Mouse (Mus musculus) left cerebral cortex, adult 11 months (tissue): Measurements from ENCODE around the gene Ccnh.
A peak's percentile ranks its signal among the peaks of the same experiment; 100 is the strongest.
"Not testable (repeated sequence)": the region's sequence is repeated elsewhere in the genome, so short reads cannot be mapped to it uniquely, and the experiment has no call there.

Experiments used
- DNase-seq: peaks from one replicate; pipeline ENCODE4 v3.0.0; 2022; ENCODE audit warnings: low spot score

Gene Ccnh

DNA sequence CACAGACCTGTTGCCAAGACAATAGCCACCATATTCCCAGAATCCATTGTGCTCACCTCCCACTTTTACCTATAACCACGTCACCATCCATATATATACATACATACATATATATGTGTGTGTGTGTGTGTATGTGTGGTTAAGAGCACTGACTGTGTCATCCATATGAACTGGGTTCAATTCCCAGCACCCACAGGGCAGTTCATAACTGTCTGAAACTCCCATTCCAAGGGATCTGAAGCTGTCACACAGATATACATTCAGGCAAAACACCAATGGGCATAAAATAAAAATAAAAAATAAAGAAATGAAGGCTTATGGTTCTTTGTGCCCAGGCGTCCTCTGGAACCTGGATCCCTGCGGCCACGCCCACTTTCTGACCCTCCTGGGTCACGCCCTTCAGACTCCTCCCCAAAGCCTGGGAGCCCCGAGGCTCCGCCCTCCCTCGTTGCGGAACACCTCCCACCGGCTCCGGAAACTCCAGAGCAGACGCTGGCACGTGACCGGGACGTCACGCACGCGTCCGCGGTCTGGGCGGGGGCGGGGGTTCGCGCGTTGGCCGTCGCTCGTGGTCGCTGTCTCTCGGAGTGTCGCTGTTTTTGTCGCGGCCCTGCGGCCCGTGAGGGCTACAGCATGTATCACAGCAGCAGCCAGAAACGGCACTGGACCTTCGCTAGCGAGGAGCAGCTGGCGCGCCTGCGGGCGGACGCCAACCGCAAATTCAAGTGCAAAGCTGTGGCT lies at the start of gene Ccnh:
Ccnh (plus strand) TSS at position 506 of the 741 bp plus-strand sequence.
- DNase-seq, result peak; percentile 86

DNA sequence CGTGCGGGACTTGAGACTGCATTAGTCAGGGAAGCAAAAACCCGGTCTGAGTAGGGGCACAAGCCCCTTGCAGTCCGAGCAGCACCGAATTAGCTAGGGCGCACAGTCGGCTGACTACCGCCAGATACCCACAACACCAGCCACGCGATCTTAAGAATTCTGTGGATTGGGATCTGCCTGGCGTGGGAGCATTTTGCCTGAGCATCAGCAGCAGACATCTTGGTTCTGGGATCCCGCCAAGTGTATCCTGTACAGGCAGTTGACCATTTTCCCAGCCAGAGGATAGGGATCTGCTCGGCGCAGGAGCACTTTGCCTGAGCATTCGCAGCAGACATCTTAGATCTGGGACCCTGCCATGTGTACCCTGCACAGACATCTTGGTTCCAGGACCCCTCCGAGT lies 45.8 kb upstream of the Ccnh start:
- DNase-seq, result not testable (repeated sequence)

DNA sequence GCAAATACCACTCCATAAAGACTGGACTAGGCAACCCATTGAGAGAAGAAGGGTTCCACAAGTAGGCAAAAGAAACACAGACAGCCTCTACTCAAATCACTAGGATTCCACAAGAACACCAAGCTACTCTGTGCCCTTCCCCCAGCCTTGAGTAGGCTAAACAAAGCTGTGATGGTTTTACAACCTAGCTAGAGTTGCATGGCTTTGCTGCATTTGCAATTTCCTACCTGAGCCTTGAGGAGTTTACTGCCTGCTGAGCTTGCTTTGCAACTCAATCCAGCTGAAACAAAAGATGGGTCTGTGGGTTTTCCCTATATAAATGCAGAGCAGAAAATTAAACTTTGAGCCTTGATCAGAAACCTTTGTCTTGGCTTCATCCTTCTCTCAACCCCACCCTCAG lies 42.7 kb upstream of the Ccnh start:
- no peak for DNase-seq

DNA sequence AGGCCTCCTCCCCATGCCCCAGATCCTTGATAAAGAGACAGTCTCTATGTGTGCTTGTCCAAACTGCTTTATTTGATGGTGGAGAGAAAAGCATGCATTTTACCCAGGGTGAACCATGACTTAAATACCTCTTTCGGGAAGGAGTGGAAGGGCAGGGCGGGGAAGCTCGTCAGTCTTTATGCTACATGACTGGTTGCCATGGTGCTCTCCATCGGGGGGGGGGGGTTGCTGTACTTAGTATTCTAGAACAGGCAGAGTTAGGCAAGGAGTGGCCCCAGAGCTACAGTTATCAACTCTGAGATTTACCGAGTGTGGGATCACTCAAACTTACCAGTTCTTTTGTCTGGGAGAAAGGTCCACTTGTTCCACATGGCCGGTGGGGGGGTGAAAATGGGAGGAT lies 34.5 kb upstream of the Ccnh start:
- no peak for DNase-seq

DNA sequence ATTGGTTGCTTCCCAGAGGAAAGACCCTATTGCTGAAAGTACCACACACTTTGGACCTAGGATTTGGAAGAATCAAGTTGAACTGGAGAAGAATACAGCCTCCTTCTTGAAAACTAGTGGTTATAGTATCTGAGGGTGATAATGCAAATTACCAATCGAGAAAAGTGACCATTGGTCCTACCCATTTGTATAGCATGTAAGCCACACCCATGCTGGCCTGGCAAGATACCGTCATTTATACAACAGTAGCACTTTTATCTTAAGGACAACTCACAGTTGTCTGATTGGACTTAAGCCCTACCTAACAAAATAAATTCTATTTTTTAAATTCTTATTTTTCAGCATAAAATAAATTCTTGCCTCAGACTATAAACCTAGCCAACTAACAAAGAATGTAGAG lies 29.2 kb upstream of the Ccnh start:
- DNase-seq, result no peak

DNA sequence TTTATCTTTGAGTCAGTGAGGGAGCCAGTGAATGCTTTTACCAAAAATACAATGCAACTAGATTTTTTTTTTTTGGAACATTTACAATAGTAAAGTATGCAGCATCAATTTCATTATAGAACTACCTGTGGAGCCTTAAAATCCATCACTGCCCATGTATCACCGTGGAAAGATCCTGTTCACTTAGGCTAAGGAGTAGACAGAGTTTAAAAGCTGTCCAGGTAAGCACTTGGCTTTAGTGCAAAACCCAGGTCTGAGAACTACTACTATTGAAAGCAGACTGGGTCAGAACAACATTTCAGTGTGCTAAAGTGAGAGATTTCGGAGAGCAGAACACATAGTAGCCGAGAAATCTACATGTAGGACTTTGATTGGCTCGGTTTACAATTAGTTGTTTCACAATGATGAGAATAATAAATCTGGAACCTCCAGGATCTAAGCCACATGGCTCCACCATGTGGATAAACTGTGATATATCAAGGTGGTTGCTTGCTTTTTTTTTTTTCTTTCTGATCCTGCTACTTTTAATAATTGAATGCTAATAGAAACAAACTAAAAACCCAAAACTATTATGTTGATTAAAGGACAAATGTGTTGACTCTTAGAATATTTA lies 24.6 kb upstream of the Ccnh start:
- DNase-seq, result no peak

DNA sequence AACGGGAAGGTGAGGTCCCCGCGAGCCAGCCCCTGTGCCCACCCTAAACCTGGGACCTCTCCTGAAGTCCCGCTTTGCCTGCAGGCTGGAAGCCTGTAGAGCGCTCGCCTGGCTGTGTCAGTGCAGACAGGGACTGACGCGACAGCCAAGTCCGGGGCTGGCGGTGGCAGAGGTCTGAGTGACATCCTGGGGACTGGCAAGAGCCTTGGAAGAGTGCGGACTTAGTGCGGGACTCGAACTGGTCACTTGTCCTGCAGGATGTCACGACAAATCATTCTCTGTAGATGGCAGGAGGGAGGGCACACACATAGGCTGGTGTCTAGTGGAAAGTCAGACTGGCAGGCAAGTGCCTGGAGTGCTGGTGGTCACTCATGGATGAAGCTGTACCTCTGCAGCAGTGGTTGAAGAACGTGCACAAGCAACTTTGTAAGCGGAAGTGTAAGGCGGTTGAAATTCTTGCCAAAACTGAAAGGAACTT lies 475 bp downstream of the Ccnh start:
- no peak for DNase-seq

DNA sequence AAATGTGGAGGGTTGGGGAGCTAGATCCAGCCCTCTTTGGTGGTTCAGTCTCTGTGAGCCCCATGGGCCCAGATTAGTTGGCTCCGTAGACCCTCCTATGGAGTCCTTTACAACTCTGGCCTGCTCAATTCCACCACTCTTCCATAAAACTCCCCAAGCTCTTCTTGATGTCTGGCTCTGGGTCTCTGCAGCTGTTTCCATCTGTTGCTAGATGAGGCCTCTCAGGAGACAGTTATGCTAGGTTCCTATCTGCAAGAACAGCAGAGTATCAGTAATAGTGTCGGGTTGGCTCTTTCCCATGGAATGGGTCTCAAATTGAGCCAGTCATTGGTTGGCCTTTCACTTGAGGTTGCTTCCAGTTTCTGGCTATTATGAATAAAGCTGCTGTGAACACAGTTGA lies 2.0 kb downstream of the Ccnh start:
- DNase-seq, result no peak

DNA sequence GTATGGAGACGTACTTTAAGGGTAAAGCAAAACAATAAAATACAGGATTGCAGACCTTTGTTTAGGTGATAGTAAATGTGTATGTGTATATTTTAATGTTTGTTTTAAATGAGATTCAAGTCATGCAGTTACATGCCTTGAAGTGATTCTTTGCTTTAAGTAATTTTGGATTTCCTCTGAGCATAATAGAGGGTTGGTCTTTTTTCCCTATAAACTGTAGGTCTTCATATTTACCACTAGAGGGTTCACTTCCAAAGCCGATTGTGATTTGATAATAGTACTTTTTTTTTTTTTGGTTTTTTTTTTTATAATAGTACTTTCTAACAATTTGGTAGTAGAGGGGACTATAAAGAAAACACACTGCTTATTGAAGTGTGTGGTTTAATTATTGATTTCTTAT lies 18.3 kb downstream of the Ccnh start:
- no peak for DNase-seq

DNA sequence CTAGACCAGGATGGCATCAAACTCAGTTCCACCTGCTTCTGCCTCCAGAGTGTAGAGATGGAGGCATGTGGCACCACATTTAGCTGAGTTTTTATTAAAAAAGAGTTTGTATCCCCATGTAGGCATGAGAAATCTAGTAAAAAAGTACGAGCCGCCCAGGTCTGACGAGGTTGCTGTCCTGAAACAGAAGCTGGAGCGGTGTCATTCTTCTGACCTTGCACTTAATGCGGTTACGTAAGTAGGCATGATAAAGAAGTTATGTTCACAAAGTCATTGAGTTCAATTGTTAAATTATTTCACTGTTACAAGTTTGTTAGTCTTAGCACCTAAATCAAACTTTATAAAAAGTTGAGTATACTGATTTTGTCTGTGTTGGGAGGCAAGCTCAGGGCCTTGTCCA lies 19.4 kb downstream of the Ccnh start:
- no peak for DNase-seq

DNA sequence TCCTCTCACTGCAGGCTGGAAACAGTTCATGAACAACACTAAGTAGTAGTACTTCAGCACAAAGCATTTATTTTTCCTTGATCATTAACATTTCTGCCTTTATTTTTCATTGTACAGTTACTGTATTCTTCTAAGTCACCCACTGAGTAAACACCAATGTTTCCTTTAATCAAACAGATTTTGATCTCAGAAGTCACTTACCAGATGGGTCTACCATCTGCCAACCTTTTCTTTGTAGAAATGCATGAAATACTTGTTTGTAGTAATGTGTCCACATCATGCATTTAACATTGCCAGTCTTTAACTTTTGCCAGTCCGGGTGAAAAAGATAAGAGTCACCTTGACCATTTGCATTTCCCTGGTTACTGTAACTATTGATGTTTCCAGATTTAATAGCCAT lies 21.1 kb downstream of the Ccnh start:
- no peak for DNase-seq

DNA sequence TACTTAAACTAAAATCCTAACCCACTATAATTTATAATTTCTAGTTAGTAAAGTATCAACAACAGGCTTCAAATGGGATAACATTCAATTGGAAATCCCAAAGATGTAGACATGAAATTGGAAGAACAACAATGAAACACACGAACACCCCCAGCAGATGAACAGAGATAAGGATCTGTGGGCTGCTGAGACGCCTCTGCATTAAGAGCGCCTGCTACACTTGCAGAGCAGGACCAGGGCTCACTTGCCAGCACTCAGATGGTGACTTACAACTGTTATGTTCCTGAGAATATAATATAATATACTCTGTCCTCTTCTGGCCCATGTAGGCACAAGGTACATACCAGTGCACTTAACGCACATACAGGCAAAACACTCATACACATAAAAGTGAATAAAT lies 29.4 kb downstream of the Ccnh start:
- DNase-seq, result no peak

DNA sequence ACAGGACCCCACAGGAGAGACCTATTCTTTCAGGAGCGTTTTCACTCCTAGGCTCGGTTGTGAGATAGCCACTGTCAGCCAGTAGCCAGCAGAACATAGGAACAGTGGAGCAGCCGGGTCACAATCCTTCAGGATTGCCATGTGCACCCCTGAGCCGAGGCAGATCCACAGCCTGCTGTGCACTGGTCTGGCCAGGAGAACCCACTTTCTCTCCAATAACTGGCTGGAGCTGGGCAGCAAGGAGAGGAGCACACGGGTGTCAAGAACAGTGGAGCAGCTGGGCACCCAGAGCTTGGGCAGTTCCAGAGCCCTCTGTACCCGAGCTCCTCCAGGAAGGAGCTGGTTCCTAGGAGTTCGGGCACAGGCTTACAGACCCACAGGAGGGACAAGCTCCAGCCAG lies 49.6 kb downstream of the Ccnh start:
- no peak for DNase-seq
